Mouse (Mus musculus) small intestine, adult 2 months (tissue): ENCODE results near the gene Gm8660.
"Not testable (repeated sequence)": the region's sequence is repeated elsewhere in the genome, so short reads cannot be mapped to it uniquely, and the experiment has no call there.

Source experiments
- CTCF ChIP-seq: fragments of 200-500 bp; IDR thresholded peaks from 2 replicates; pipeline ENCODE4 v1.5.1; 2012; ENCODE audit warnings: low read depth, mild to moderate bottlenecking, control low read depth, inconsistent platforms, low read length, moderate library complexity, mixed read lengths; ENCODE audit not compliant: insufficient replicate concordance, insufficient read length; ENCODE audit errors: extremely low read depth
- POLR2A ChIP-seq: fragments of 200-500 bp; IDR thresholded peaks from 2 replicates; pipeline ENCODE4 v1.6.1; 2012; ENCODE audit warnings: low read depth, mild to moderate bottlenecking, control low read depth, inconsistent platforms, low read length, moderate library complexity

DNA sequence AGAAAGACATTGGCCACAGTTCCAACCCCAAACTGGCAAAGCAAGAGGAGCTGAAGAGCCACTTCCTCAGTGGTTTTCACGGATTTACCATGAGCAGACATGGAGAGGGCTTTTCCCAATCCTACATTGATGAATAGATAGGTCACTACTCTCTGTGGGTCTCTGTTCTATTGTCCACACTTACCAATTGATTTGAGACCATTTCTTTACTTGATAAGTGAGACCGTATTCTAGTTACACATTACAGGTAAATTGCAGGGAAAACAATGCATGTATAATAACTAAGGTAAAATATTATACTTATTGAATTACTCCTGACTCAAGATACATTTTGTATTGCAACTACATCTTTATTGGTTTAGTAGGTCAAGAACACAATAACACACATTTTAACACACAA, 41.2 kb downstream of the Gm8660 start, which contains the start of gene Gm4187:
- not testable (repeated sequence) for TF ChIP-seq CTCF, POLR2A
